Mouse (Mus musculus) CD4-positive, CD25-positive, alpha-beta regulatory T cell, adult 4 months (primary cell): ENCODE results near the gene Col5a2. TPM values are rescaled to one million over a fixed set of nuclear protein-coding genes. Genes with fewer than 3 reads are reported as not detected.

ENCODE experiments used
- ATAC-seq: one replicate; pipeline ENCODE4 v1.8.0; 2017
- polyA plus RNA-seq, 2 experiments: library from polyadenylated mRNA; unstranded; fragments of 100-300 nt; shearing (Covaris generic); gene quantifications; one replicate each; pipeline ENCODE4 v1.2.1; 2017

The Col5a2 gene
- polyA plus RNA-seq, 2 experiments from 2014 or later = not detected

- no peak for ATAC-seq
These were observed 79.2 kb downstream of the Col5a2 start for GRCm38 (mm10) chr1:45423915-45424314.

GRCm38 (mm10) chr1:45420554-45420953 lies 82.5 kb downstream of the Col5a2 start:
- no peak for ATAC-seq

GRCm38 (mm10) chr1:45419858-45420257 lies 83.2 kb downstream of the Col5a2 start:
- no peak for ATAC-seq

GRCm38 (mm10) chr1:45381866-45382265 lies 121.2 kb downstream of the Col5a2 start:
- no peak for ATAC-seq

- no peak for ATAC-seq
These were observed 122.9 kb downstream of the Col5a2 start for GRCm38 (mm10) chr1:45379992-45380690.

DNA sequence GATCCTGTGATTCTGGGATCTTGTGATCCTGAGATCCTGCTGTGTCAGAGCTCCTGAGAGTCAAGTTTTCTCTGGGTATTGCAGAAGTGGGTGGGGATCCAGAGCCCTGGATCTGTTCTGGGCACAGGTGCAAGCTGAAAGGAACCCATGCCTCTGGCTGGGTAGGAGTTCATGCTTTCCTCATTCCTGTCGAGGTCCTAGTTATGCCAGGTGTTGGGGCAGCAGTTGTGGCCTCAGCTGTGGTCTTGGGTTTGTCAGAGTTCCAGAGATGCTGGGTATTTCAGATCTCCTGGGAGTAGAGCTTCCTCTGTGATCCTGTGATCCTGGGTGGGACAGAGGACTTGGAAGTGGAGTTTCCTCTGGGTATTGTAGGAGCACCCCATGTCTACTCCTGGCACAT lies 137.7 kb downstream of the Col5a2 start:
- ATAC-seq = no peak

DNA sequence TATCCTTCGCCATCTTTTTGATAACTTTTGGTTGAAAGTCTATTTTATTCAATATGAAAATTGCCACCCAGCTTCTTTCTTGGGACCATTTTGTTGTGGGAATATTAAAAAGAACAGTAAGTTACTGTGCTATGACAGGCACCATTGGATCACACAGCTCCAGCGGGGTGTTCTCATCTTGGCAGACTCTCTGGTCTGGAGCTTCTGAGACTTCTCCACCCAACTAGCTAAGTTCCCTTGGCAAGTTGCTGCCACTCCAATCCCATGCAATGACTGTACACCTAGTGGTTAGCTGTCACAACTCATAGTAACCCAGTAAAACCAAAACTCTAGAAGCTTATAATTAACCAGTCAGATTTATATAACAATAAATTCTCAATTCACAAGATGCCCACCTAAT lies 139.8 kb downstream of the Col5a2 start:
- ATAC-seq = no peak

DNA sequence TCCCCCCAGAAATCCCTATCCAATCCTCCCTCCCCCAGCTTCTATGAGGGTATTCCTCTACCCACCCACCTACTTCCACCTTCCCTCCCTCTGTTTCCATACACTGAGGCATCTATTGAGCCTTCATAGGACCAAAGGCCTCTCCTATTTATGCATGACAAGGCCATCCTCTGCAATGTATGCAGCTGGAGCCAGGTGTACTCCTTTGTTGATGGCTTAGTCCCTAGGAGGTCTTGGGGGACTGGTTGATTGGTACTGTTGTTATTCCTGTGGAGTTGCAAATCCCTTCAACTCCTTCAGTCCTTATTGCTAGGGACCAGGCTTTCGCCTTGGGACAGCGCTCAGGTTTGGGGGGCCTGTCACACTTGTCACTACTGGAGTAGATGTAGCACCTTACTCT lies 143.4 kb downstream of the Col5a2 start:
- no peak for ATAC-seq

- ATAC-seq = no peak
These were observed 143.9 kb downstream of the Col5a2 start for GRCm38 (mm10) chr1:45359147-45359546.

- no peak for ATAC-seq
These were observed 145.1 kb downstream of the Col5a2 start for GRCm38 (mm10) chr1:45358020-45358419.

- ATAC-seq = no peak
These were observed 147.1 kb downstream of the Col5a2 start for GRCm38 (mm10) chr1:45355944-45356343.

DNA sequence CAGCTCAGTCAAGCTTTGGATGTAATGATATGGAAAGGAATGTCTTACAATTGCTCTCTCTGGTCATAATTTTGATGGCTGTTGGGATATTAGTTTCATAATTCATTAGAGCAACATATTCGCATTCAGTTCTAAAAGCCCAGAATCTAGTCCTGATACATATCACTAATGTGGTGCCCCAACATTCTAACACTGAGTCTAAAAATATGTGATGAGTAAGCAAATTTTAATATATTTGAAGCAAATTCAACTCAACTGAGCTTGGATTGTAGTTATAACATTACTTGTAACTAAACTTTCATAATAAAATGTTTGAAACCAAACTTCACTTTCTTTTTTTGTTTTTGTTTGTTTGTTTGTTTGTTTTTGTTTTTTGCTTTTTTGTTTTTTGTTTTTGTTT lies 173.9 kb downstream of the Col5a2 start:
- no peak for ATAC-seq

Other genes with a start within 250 kb of the Col5a2 start
- not detected for gene Col3a1, start 191.7 kb downstream of the Col5a2 start, polyA plus RNA-seq